Mouse (Mus musculus): Measurements from ENCODE around the gene Heatr4. TPM values are rescaled to one million over a fixed set of nuclear protein-coding genes. Genes with fewer than 3 reads are reported as not detected.
A peak's percentile ranks its signal among the peaks of the same experiment; 100 is the strongest.

The Heatr4 gene
- polyA plus RNA-seq, 1 experiment from 2014 or later = not detected

DNA sequence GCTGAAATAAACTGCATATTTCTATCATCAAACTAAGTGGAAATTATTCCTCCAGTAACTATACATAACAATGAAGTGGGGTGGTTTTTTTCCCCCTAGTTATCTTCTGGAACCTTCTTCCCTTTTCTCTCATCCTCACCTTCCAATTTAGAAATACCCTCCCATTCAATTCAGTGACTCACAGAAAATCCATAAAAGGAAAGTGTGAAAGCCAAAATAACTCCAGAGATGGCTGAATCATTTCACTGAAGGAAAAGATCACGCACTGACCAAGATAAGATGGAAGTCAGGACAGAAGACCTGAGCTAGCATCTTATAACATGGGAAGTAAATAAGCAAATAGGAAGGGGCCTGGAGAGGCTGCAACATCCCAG, 61.2 kb downstream of the Heatr4 start:
- no peaks in the 10 kb centered on the region for H3K36me3 ChIP-seq (ENCODE audit: insufficient read depth, low read length)
- no peak overlapping the region for H3K4me3 ChIP-seq (ENCODE audit: low read depth, low read length)
- peaks cover 14% of the 10 kb centered on the region; the same call in 1 of the 2 replicates for H3K4me1 ChIP-seq (ENCODE audit: insufficient read depth, low read depth, low read length)
- no peak overlapping the region for H3K27ac ChIP-seq (ENCODE audit: low read length)
- H3K4me2 ChIP-seq (replicated peaks; ENCODE audit: low read depth, low read length) = no peak overlapping the region
- no peak for ATAC-seq
- TF ChIP-seq EP300 (IDR thresholded peaks at IDR 0.05) (no peak), CTCF (IDR thresholded peaks at IDR 0.05) (no peak)
- no peaks in the 10 kb centered on the region for H3K27me3 ChIP-seq (replicated peaks; ENCODE audit: insufficient read depth, low read length)
- no peaks in the 10 kb centered on the region for H3K9me3 ChIP-seq (ENCODE audit: low read length)
- 83% methylated on average over 1 of the region's 1 CpGs for WGBS
- H3K9ac ChIP-seq (replicated peaks; ENCODE audit: low read depth) = no peak overlapping the region
- DNase-seq (ENCODE audit: low spot score) = no peak

DNA sequence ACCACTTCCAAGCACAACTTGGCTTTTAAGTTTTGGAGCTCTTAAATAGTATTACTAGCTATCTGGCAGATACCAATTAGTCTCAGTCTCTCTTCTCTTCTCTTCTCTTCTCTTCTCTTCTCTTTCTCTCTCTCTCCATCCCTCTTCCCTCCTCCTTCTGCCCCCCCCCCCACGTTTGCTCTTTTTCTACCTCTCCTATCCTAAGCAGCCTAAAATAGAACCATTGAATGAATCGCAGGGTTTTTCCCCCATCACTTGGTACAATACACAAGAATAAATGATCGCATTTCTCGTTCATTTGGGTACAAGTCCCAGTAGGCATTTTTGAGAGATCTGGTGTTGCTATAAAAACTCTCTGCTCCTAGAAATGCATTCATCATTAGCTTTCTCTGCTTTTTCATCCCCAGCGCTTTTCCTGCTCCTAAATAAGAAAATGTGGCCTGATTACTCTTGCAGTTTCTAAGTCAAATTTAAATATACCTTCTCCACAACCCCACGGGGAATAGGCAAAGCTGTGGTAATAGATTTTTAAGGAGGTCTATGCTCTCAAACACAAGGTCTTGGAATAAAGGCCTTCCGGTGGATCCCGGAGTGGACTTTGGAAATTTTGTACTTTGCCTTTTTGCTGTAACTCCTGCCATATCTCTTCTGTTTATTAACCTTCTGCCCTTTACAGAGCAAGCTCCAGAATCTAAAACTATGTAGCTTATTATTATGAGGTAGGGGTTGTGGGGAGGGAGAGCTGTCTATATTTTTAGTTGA, 61.7 kb downstream of the Heatr4 start:
- Histone ChIP-seq H3K4me1 (ENCODE audit: insufficient read depth, low read depth, low read length) (peaks cover 14% of the 10 kb centered on the region; the same call in 1 of the 2 replicates), H3K36me3 (ENCODE audit: insufficient read depth, low read length) (no peaks in the 10 kb centered on the region), H3K9me3 (ENCODE audit: low read length) (no peaks in the 10 kb centered on the region), H3K9ac (replicated peaks; ENCODE audit: low read depth) (peak overlapping the region; percentile 35; the same call in 1 of the 2 replicates), H3K27me3 (replicated peaks; ENCODE audit: insufficient read depth, low read length) (no peaks in the 10 kb centered on the region), H3K4me2 (replicated peaks; ENCODE audit: low read depth, low read length) (peak overlapping the region; percentile 54), H3K4me3 (ENCODE audit: low read depth, low read length) (peak overlapping the region; percentile 99), H3K27ac (ENCODE audit: low read length) (peak overlapping the region; percentile 71; the same call in 1 of the 2 replicates)
- TF ChIP-seq EP300 (IDR thresholded peaks at IDR 0.05) (no peak), CTCF (IDR thresholded peaks at IDR 0.05) (no peak)
- WGBS = 27% methylated on average over 8 of the region's 8 CpGs
- ATAC-seq (no peak), DNase-seq (ENCODE audit: low spot score) (no peak)

DNA sequence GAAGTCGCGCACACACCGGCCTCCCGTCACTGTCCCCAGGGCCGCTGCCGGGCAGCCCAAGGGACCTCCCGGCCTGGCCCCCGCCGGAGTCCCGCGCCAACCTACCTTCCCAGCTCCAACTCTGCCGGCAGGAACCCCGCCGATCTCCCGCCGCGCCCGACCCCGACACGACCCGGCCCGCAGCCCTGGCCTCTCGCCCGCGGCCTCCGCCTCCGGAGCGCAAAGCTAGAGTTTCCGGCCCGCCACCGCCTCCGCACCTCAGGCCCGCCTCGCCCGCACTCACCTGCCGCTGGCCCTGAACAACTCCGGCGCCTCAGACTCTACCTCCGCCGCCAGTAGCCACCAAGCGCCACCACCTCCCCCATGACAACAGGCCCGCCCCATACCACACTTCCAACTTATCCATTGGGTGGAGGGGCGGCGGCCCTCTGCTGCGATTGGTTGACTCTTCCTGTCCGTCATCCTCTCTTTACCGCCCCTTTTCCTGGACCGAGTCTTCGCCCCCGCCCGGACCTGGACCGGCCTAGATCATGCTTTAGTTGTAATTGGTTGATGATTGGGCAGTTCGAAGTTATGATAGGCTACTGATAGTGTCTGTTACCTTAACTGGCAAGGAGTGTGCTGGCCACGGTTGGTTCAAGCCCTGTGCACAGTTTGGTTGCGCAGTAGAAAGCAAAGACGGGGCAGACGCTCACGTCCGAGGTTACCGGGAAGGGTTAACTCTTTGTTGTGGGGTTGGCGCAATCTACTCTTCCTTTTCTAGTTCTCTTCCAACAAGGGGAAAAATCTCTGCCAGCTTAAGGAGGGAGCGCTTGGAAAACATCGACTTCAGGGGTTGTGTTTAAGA, 62.9 kb downstream of the Heatr4 start, which contains the start of gene Numb:
TSS of gene Numb (minus strand) at position 400 of the 847 bp plus-strand sequence.
- Histone ChIP-seq H3K9ac (replicated peaks; ENCODE audit: low read depth) (peak within 1 kb of the TSS; percentile 89), H3K4me2 (replicated peaks; ENCODE audit: low read depth, low read length) (peak within 1 kb of the TSS; percentile 83), H3K4me1 (ENCODE audit: insufficient read depth, low read depth, low read length) (peaks cover 12% of the 10 kb centered on the region; the same call in 1 of the 2 replicates), H3K4me3 (ENCODE audit: low read depth, low read length) (peak within 1 kb of the TSS; percentile 99), H3K27ac (ENCODE audit: low read length) (peak within 1 kb of the TSS; percentile 93), H3K36me3 (ENCODE audit: insufficient read depth, low read length) (no peaks in the 10 kb centered on the region), H3K27me3 (replicated peaks; ENCODE audit: insufficient read depth, low read length) (no peaks in the 10 kb centered on the region), H3K9me3 (ENCODE audit: low read length) (no peaks in the 10 kb centered on the region)
- under 1% methylated on average over 44 of the region's 63 CpGs for WGBS
- ATAC-seq (peak; percentile 99), DNase-seq (ENCODE audit: low spot score) (peak; percentile 99)
- no peak for TF ChIP-seq CTCF (IDR thresholded peaks at IDR 0.05)
- peak; percentile 65 for TF ChIP-seq EP300 (IDR thresholded peaks at IDR 0.05)

DNA sequence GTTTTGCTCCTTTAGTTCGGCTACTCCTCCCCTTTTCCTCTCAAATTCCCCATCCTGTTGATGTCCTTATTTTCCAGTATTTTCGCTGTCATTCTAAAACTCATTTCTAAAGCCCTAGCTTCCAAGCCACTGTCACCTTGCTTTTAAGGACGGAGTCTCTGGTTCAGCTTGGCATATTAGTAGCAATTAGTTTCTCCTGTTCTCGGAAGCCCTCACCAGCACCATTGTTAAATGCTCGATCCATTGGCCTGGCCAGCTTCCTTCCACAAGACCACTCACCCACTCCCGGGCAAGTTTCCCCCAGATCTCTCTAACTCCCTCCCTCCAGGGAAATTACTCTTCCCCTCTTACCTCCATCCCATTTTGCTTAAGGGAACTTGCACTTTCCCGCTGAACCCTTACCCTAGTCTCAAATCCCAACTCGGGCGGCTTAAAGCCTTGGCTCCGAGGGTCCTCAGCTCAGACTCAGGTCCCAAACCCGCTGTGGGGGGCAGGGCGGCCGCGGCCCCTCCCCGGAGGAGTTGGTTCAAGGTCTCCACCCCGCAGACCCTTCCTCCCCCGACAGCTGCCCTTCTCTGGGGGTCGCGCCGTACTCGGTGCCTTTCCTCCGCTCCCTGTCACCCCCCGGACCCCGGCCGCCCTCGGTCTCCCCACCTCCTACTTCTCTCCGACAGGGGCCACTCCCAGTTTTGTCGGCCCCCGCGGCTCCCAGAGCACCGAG, 63.8 kb downstream of the Heatr4 start:
- Histone ChIP-seq H3K9me3 (ENCODE audit: low read length) (no peaks in the 10 kb centered on the region), H3K9ac (replicated peaks; ENCODE audit: low read depth) (peak overlapping the region; percentile 89), H3K36me3 (ENCODE audit: insufficient read depth, low read length) (no peaks in the 10 kb centered on the region), H3K4me2 (replicated peaks; ENCODE audit: low read depth, low read length) (peak overlapping the region; percentile 83), H3K4me3 (ENCODE audit: low read depth, low read length) (peak overlapping the region; percentile 99), H3K4me1 (ENCODE audit: insufficient read depth, low read depth, low read length) (peaks cover 7% of the 10 kb centered on the region; the same call in 1 of the 2 replicates), H3K27ac (ENCODE audit: low read length) (peak overlapping the region; percentile 93), H3K27me3 (replicated peaks; ENCODE audit: insufficient read depth, low read length) (no peaks in the 10 kb centered on the region)
- TF ChIP-seq EP300 (IDR thresholded peaks at IDR 0.05) (no peak), CTCF (IDR thresholded peaks at IDR 0.05) (no peak)
- 2% methylated on average over 30 of the region's 31 CpGs for WGBS
- DNase-seq (ENCODE audit: low spot score) (no peak), ATAC-seq (no peak)

DNA sequence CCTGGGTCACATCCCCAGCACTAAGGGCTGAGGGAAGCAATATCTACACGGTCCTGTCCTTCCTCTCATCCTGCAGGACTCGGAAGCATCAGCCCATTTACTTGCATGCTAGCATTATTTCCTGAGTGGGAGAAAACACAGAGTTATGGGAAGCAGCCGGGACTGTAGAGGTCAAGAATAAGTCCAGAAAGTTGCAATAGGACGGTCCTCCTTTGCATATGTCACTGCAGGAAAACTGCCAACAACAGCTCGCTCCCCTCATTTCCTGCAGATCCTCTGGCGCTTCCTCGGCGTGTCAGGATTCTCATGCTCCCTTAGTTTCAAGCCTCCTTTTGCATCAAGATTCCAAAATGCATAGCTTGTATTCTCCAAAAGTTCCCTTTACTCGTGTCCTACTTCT, 67.8 kb downstream of the Heatr4 start:
- TF ChIP-seq EP300 (IDR thresholded peaks at IDR 0.05) (peak; percentile 10; the same call in 1 of the 2 replicates), CTCF (IDR thresholded peaks at IDR 0.05) (no peak)
- Histone ChIP-seq H3K9ac (replicated peaks; ENCODE audit: low read depth) (no peak overlapping the region), H3K27ac (ENCODE audit: low read length) (0 out of 2 replicates have a peak overlapping the region, but pooled peaks have one; percentile 9), H3K9me3 (ENCODE audit: low read length) (no peaks in the 10 kb centered on the region), H3K4me1 (ENCODE audit: insufficient read depth, low read depth, low read length) (0 out of 2 replicates have a peak, but pooled peaks cover 4% of the 10 kb centered on the region), H3K4me3 (ENCODE audit: low read depth, low read length) (no peak overlapping the region), H3K27me3 (replicated peaks; ENCODE audit: insufficient read depth, low read length) (no peaks in the 10 kb centered on the region), H3K36me3 (ENCODE audit: insufficient read depth, low read length) (no peaks in the 10 kb centered on the region), H3K4me2 (replicated peaks; ENCODE audit: low read depth, low read length) (peak overlapping the region; percentile 25; the same call in 1 of the 2 replicates)
- DNase-seq (ENCODE audit: low spot score) (peak; percentile 81), ATAC-seq (no peak)
- 44% methylated on average over 9 of the region's 9 CpGs for WGBS

All from lung, postnatal 0 days (tissue).